Mouse (Mus musculus): ENCODE data around the gene Sec1. TPM values are rescaled to one million over a fixed set of nuclear protein-coding genes. Genes with fewer than 3 reads are reported as not detected.
A peak's percentile ranks its signal among the peaks of the same experiment; 100 is the strongest.

The Sec1 gene
- polyA plus RNA-seq, 1 experiment from 2014 or later = 0.36 TPM

DNA sequence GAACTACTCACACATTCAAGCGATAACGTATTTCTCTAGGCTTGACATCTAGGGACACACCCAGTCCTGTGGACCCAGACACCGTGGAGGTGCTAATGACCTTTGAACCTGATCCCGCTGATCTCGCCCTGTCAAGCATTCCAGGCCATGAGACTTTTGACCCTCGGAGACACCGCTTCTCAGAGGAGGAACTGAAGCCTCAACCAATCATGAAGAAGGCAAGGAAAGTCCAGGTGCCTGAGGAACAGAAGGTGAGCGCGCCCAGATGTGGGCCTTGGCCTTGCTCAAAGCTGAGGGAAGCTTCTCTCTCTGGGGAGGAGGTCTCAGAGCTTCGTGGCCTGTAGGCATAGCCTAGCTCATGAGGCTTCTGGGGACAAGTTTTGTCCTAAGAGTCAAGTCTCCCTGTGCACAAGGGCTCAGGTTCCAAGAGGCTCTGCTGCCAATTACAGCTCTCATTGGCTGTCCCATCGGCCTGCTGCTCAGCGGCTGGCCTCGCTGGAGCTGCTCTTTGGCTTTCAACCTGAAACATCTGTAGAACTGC lies 14.1 kb upstream of the Sec1 start:
- peak overlapping the region; percentile 98 for H3K4me2 ChIP-seq
- peaks cover 58% of the 10 kb centered on the region for H3K4me1 ChIP-seq (ENCODE audit: control insufficient read depth, insufficient read depth, low read length)
- no peaks in the 10 kb centered on the region for H3K9me3 ChIP-seq (ENCODE audit: control insufficient read depth, low read length)
- peaks cover 24% of the 10 kb centered on the region for H3K36me3 ChIP-seq (ENCODE audit: control insufficient read depth, insufficient read depth, low read length)
- H3K4me3 ChIP-seq (ENCODE audit: low read depth, low read length) = no peak overlapping the region
- ATAC-seq (ENCODE audit: low FRiP score) = no peak
- peak overlapping the region; percentile 18; the same call in 1 of the 2 replicates for H3K9ac ChIP-seq (ENCODE audit: low read length)
- H3K27ac ChIP-seq (ENCODE audit: low read depth, low read length) = no peak overlapping the region
- no peak for DNase-seq (ENCODE audit: low spot score, missing footprints)
- H3K27me3 ChIP-seq (ENCODE audit: control insufficient read depth, insufficient read depth, low read length) = no peaks in the 10 kb centered on the region
- 55% methylated on average over 13 of the region's 13 CpGs for WGBS

DNA sequence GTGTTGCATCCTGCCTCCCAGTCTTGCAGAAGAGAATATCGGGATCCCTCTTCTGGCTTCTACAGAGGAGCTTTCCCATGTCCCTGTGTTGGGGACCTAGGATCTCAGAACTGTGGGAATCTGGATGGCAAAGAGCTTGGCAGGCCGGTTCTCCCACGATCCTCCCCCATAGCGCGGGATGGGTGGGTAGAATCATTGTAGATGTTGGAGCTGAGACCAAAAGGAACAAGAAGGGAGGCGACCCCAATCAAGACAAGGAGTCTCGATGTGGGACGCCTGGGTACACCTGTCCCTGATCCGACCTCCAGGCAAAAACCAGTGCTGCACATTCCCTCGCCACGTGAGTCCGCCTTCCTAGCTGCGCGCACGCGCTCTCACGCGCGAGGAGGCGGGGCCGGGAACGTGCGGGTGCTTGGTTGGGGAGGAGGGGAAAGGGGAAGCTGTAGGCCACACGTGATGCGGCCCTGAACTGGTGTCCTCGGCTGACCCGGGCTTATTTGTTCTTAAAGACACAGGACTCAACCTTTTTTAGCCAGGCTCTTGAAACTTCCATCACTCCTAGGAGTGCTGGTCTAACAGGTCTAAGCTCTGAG lies 13.3 kb upstream of the Sec1 start:
- H3K4me1 ChIP-seq (ENCODE audit: control insufficient read depth, insufficient read depth, low read length) = peaks cover 59% of the 10 kb centered on the region
- H3K36me3 ChIP-seq (ENCODE audit: control insufficient read depth, insufficient read depth, low read length) = peaks cover 18% of the 10 kb centered on the region
- ATAC-seq (ENCODE audit: low FRiP score) (no peak), DNase-seq (ENCODE audit: low spot score, missing footprints) (peak; percentile 98)
- no peak overlapping the region for H3K27ac ChIP-seq (ENCODE audit: low read depth, low read length)
- no peaks in the 10 kb centered on the region for H3K9me3 ChIP-seq (ENCODE audit: control insufficient read depth, low read length)
- H3K9ac ChIP-seq (ENCODE audit: low read length) = no peak overlapping the region; the same call in 1 of the 2 replicates
- peak overlapping the region; percentile 52 for H3K4me3 ChIP-seq (ENCODE audit: low read depth, low read length)
- WGBS = under 1% methylated on average over 27 of the region's 27 CpGs
- peak overlapping the region; percentile 98 for H3K4me2 ChIP-seq
- no peaks in the 10 kb centered on the region for H3K27me3 ChIP-seq (ENCODE audit: control insufficient read depth, insufficient read depth, low read length)

DNA sequence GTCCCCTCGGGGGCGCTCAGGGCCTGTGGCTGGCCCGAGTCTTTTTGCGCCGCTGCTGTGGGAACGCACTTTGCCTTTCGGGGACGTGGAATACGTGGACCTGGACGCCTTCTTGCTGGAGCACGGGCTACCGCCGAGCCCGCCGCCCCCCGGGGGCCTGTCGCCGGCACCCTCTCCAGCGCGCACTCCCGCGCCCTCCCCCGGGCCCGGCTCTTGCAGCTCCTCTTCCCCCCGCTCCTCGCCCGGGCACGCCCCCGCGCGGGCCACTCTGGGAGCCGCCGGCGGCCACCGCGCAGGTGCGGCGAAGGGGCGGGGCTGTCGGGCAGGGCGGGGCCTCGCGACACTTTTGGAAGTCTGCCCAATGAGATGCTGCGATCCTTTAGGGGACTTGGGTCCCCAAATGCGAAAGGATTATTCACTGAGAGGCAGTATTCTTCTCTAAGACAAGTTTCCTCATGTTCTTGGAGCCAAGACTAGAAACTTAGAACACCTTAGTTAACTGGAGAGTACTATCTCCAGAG lies 12.6 kb upstream of the Sec1 start:
- under 1% methylated on average over 29 of the region's 45 CpGs for WGBS
- peak; percentile 2; the same call in 1 of the 2 replicates for ATAC-seq (ENCODE audit: low FRiP score)
- H3K36me3 ChIP-seq (ENCODE audit: control insufficient read depth, insufficient read depth, low read length) = peaks cover 14% of the 10 kb centered on the region

DNA sequence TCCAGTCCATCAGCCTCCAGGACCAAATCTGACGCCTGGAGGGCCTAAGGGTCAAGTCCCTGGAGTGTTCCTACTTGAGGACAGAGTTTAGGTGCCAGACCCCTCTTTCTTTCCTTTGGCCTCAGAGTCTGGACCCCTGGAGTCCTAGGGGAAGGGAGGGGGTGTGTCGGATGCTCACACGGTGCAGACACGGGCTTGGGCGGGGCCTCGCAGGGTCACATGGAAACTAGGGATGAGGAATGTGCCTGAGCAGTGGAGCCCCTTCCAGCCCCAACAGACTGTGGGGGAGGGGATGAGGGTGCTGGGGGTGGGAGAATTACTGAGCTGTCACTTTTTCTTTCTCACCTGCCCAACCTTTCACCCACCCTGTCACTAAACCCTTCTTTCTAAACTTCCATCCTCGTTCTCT lies 11.7 kb upstream of the Sec1 start:
- peak overlapping the region; percentile 52 for H3K4me3 ChIP-seq (ENCODE audit: low read depth, low read length)
- H3K36me3 ChIP-seq (ENCODE audit: control insufficient read depth, insufficient read depth, low read length) = peaks cover 5% of the 10 kb centered on the region; the same call in 1 of the 2 replicates
- H3K27me3 ChIP-seq (ENCODE audit: control insufficient read depth, insufficient read depth, low read length) = no peaks in the 10 kb centered on the region
- ATAC-seq (ENCODE audit: low FRiP score) (no peak), DNase-seq (ENCODE audit: low spot score, missing footprints) (peak; percentile 88)
- no peaks in the 10 kb centered on the region for H3K9me3 ChIP-seq (ENCODE audit: control insufficient read depth, low read length)
- no peak overlapping the region for H3K27ac ChIP-seq (ENCODE audit: low read depth, low read length)
- under 1% methylated on average over 7 of the region's 7 CpGs for WGBS
- peak overlapping the region; percentile 41; the same call in 1 of the 2 replicates for H3K9ac ChIP-seq (ENCODE audit: low read length)
- peaks cover 63% of the 10 kb centered on the region for H3K4me1 ChIP-seq (ENCODE audit: control insufficient read depth, insufficient read depth, low read length)
- H3K4me2 ChIP-seq = peak overlapping the region; percentile 98

More for the DNA sequence above, 12.6 kb upstream of the Sec1 start:
- DNase-seq (ENCODE audit: low spot score, missing footprints) = peak; percentile 97
- H3K9ac ChIP-seq (ENCODE audit: low read length) = peak overlapping the region; percentile 76
- H3K27ac ChIP-seq (ENCODE audit: low read depth, low read length) = no peak overlapping the region
- H3K27me3 ChIP-seq (ENCODE audit: control insufficient read depth, insufficient read depth, low read length) = no peaks in the 10 kb centered on the region
- H3K4me1 ChIP-seq (ENCODE audit: control insufficient read depth, insufficient read depth, low read length) = peaks cover 59% of the 10 kb centered on the region
- H3K9me3 ChIP-seq (ENCODE audit: control insufficient read depth, low read length) = no peaks in the 10 kb centered on the region
- peak overlapping the region; percentile 98 for H3K4me2 ChIP-seq
- H3K4me3 ChIP-seq (ENCODE audit: low read depth, low read length) = peak overlapping the region; percentile 52

DNA sequence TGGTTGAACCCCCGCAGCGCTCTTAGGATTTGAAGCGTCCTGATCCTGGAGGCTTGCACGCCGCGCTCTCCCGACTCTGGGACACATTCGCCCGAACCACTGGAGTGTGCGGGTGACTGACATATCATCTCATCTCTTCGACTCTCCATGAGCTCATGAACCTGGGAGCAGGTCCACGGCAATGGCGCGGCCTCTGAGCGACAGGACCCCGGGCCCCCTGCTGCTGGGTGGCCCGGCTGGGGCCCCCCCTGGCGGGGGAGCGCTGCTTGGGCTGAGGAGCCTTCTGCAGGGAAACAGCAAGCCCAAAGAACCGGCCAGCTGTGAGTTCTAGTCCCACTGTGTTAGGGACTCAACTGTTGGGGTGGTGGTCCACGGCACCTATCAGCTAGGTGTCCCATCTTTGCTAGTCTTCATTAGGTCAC lies 11.3 kb upstream of the Sec1 start:
- no peak for DNase-seq (ENCODE audit: low spot score, missing footprints)
- H3K4me2 ChIP-seq = peak overlapping the region; percentile 98
- peak; percentile 0; the same call in 1 of the 2 replicates for ATAC-seq (ENCODE audit: low FRiP score)
- peak overlapping the region; percentile 52 for H3K4me3 ChIP-seq (ENCODE audit: low read depth, low read length)
- under 1% methylated on average over 21 of the region's 21 CpGs for WGBS
- H3K9ac ChIP-seq (ENCODE audit: low read length) = peak overlapping the region; percentile 41
- peaks cover 65% of the 10 kb centered on the region for H3K4me1 ChIP-seq (ENCODE audit: control insufficient read depth, insufficient read depth, low read length)
- H3K9me3 ChIP-seq (ENCODE audit: control insufficient read depth, low read length) = no peaks in the 10 kb centered on the region
- H3K27ac ChIP-seq (ENCODE audit: low read depth, low read length) = no peak overlapping the region; the same call in 1 of the 2 replicates
- H3K36me3 ChIP-seq (ENCODE audit: control insufficient read depth, insufficient read depth, low read length) = peaks cover 2% of the 10 kb centered on the region; the same call in 1 of the 2 replicates
- H3K27me3 ChIP-seq (ENCODE audit: control insufficient read depth, insufficient read depth, low read length) = no peaks in the 10 kb centered on the region; the same call in 1 of the 2 replicates

DNA sequence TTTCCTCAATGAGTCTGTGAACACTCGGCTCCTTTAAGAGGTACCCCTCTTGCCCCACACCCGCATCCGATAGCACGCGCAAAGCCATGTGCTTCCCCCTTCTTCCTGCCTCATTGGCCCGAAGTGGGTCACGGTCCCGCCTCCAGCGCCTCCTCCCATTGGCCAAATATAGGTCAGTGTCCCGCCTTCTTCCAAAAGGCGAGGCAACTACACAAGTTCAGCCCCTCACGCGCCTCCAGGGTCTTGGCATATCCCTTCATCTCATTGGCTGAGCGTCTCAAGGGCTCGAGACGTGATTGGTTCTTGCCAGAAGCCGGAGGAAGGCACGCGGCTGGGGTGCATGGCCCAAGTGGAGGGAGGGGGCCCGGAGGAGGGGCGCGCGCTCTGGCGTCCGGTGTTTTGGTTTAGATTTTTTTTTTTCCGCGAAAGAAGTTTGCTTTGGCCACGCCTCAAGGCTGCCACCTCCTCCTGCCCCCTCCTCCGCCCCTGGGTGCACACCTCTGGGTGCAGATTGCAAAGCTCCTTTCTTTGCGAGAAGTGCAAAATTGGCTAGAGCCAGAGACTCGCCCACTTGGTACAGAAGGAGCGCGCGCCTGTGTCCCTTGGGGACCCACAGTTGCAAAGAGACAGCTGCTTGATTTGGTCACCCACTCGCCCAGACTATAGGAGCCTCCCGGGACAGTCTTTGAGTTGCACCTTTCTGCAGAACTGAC lies 10.7 kb upstream of the Sec1 start, which contains the start of gene Dbp:
Gene Dbp (plus strand): TSS at position 359 of the 713 bp plus-strand sequence.
- H3K4me3 ChIP-seq (ENCODE audit: low read depth, low read length) = peak within 1 kb of the TSS; percentile 52
- H3K4me2 ChIP-seq = peak within 1 kb of the TSS; percentile 98
- ATAC-seq (ENCODE audit: low FRiP score) = peak; percentile 84
- DNase-seq (ENCODE audit: low spot score, missing footprints) = peak; percentile 99
- H3K4me1 ChIP-seq (ENCODE audit: control insufficient read depth, insufficient read depth, low read length) = peaks cover 70% of the 10 kb centered on the region
- H3K9ac ChIP-seq (ENCODE audit: low read length) = peak within 1 kb of the TSS; percentile 54
- no peaks in the 10 kb centered on the region for H3K36me3 ChIP-seq (ENCODE audit: control insufficient read depth, insufficient read depth, low read length)
- H3K9me3 ChIP-seq (ENCODE audit: control insufficient read depth, low read length) = no peaks in the 10 kb centered on the region
- under 1% methylated on average over 36 of the region's 36 CpGs for WGBS
- H3K27ac ChIP-seq (ENCODE audit: low read depth, low read length) = peak within 1 kb of the TSS; percentile 73
- peaks cover 5% of the 10 kb centered on the region for H3K27me3 ChIP-seq (ENCODE audit: control insufficient read depth, insufficient read depth, low read length)

DNA sequence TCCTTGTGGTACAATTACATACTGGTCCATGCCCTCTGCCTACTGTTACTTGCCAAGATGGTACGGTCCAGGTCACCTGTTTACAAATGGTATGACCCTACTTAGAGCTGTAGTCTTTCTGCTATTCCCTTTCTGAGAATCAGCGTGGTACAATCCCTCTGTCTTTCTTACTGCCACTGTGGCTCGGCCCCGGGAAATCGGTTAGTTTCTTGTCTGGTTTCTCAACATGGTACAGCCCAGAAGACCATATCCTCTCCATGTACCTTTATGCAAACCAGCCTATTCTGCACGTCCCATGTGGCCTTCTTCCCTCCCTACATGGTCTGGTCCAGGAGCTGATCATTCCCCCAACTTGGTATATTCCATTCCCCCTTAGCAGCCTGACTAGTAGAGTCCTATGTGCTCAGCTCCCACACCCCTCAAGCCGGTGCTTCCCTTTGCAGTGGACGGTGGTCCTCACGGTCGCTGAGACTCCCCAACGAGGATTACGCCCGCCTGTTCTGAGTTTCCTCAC lies 9.9 kb upstream of the Sec1 start:
- H3K27ac ChIP-seq (ENCODE audit: low read depth, low read length) = peak overlapping the region; percentile 73
- H3K4me2 ChIP-seq = peak overlapping the region; percentile 98
- peak overlapping the region; percentile 52 for H3K4me3 ChIP-seq (ENCODE audit: low read depth, low read length)
- DNase-seq (ENCODE audit: low spot score, missing footprints) (peak; percentile 98), ATAC-seq (ENCODE audit: low FRiP score) (peak; percentile 49)
- H3K4me1 ChIP-seq (ENCODE audit: control insufficient read depth, insufficient read depth, low read length) = peaks cover 63% of the 10 kb centered on the region
- H3K9me3 ChIP-seq (ENCODE audit: control insufficient read depth, low read length) = no peaks in the 10 kb centered on the region
- H3K27me3 ChIP-seq (ENCODE audit: control insufficient read depth, insufficient read depth, low read length) = peaks cover 12% of the 10 kb centered on the region
- H3K9ac ChIP-seq (ENCODE audit: low read length) = peak overlapping the region; percentile 54
- under 1% methylated on average over 13 of the region's 13 CpGs for WGBS
- no peaks in the 10 kb centered on the region for H3K36me3 ChIP-seq (ENCODE audit: control insufficient read depth, insufficient read depth, low read length)

DNA sequence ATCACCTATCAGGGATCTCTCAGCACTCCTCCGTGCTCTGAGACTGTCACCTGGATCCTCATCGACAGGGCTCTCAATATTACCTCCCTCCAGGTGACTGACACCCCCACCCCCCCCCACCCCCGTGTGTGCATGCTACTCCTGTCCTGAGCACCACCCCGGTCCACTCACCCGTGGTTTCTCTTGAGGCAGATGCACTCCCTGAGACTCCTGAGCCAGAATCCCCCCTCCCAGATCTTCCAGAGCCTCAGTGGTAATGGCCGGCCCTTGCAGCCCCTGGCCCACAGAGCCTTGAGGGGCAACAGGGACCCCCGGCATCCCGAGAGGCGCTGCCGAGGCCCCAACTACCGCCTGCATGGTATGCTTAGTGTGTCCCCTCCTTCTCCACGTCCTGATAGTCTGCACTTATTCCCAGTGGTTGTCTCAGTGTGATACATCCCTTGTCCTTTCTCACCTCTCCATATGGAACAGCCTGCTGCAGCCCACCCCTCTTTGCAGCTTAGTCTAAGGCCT lies 9.4 kb upstream of the Sec1 start:
- DNase-seq (ENCODE audit: low spot score, missing footprints) = no peak
- no peak for ATAC-seq (ENCODE audit: low FRiP score)
- H3K4me1 ChIP-seq (ENCODE audit: control insufficient read depth, insufficient read depth, low read length) = peaks cover 58% of the 10 kb centered on the region

More for the DNA sequence above, 9.4 kb upstream of the Sec1 start:
- peak overlapping the region; percentile 54 for H3K9ac ChIP-seq (ENCODE audit: low read length)
- peak overlapping the region; percentile 98 for H3K4me2 ChIP-seq
- H3K27me3 ChIP-seq (ENCODE audit: control insufficient read depth, insufficient read depth, low read length) = peaks cover 18% of the 10 kb centered on the region
- peak overlapping the region; percentile 52 for H3K4me3 ChIP-seq (ENCODE audit: low read depth, low read length)
- peak overlapping the region; percentile 73 for H3K27ac ChIP-seq (ENCODE audit: low read depth, low read length)
- no peaks in the 10 kb centered on the region for H3K9me3 ChIP-seq (ENCODE audit: control insufficient read depth, low read length)
- no peaks in the 10 kb centered on the region for H3K36me3 ChIP-seq (ENCODE audit: control insufficient read depth, insufficient read depth, low read length)
- WGBS = 46% methylated on average over 12 of the region's 12 CpGs

Data from midbrain, embryonic 11.5 days (tissue).